Mouse (Mus musculus): ENCODE measurements around the gene Acpp. TPM values are rescaled to one million over a fixed set of nuclear protein-coding genes. Genes with fewer than 3 reads are reported as not detected.

The Acpp gene
- total and polyA plus RNA-seq, 2 experiments from 2014 or later, result 0.53 to 2.4 TPM

DNA sequence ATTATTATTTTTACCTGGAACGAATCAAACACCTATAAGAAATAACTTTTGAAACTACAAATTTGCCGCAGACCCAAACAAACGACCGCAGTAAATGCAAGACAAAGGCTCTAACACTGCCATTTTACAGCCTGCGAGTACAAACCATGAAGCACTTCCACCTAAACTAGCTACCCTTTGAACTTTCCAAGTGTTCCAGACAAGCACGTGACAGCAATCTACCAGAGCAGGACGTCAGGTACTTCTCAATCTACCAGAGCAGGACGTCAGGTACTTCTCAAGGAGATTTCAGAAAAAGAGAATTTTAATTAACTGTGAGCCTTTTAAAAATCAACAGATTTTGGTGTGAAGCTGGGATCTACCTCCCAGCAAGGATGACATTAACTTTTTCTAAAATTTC, 86.4 kb downstream of the Acpp start:
- no peak for DNase-seq (ENCODE audit: low spot score)
- no peak for ATAC-seq (ENCODE audit: low FRiP score)
- Histone ChIP-seq H3K27me3 (ENCODE audit: insufficient read depth, low read length) (no peaks in the 10 kb centered on the region), H3K4me1 (ENCODE audit: insufficient read depth, low read length) (no peaks in the 10 kb centered on the region), H3K36me3 (ENCODE audit: insufficient read depth, low read length) (no peaks in the 10 kb centered on the region), H3K9ac (replicated peaks; ENCODE audit: low read length, poor library complexity, severe bottlenecking) (no peak overlapping the region), H3K27ac (ENCODE audit: low read depth, low read length) (no peak overlapping the region), H3K4me2 (ENCODE audit: low read depth, low read length, poor library complexity, severe bottlenecking) (no peak overlapping the region), H3K4me3 (ENCODE audit: low read depth, low read length) (no peak overlapping the region), H3K9me3 (ENCODE audit: low read length) (no peaks in the 10 kb centered on the region)
- TF ChIP-seq CTCF (IDR thresholded peaks at IDR 0.05), result no peak
- WGBS, result 89% methylated on average over 8 of the region's 8 CpGs

DNA sequence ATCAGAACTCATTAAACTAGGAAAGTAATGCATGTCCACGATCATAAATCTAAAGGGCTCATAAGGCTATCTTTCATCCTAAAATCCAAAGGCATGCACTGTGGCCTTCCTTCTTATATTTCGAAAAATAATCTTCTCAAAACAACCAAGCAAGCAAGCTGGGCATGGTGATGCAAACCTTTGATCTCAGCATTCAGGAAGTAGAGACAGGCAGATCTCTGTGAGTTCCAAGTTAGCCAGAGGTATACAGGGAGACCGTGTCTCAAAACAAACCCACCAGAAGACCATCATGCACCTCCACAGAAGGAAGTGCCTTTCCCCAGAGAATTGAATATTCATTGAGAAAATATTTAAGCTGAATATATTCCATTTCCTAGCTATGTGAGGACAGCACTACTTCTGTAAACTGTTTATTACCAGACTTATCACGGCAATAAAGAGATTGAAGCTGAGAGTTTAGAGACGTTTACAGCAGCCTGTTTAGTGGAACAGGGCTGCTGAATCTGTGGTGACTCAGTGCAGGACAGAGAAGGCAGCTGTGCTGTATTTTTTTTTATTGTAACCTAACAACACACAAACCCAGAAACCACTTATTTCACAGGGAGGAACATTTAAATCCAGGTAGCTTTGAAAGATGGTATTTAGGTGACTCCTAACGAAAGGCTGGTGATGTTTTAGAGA, 90.1 kb downstream of the Acpp start:
- H3K4me2 ChIP-seq (ENCODE audit: low read depth, low read length, poor library complexity, severe bottlenecking), result no peak overlapping the region
- WGBS, result 81% methylated on average over 6 of the region's 6 CpGs
- H3K9me3 ChIP-seq (ENCODE audit: low read length), result no peaks in the 10 kb centered on the region
- no peaks in the 10 kb centered on the region for H3K36me3 ChIP-seq (ENCODE audit: insufficient read depth, low read length)
- H3K9ac ChIP-seq (replicated peaks; ENCODE audit: low read length, poor library complexity, severe bottlenecking), result no peak overlapping the region
- no peak for TF ChIP-seq CTCF (IDR thresholded peaks at IDR 0.05)
- ATAC-seq (ENCODE audit: low FRiP score) (no peak), DNase-seq (ENCODE audit: low spot score) (no peak)
- H3K27ac ChIP-seq (ENCODE audit: low read depth, low read length), result no peak overlapping the region
- no peaks in the 10 kb centered on the region for H3K27me3 ChIP-seq (ENCODE audit: insufficient read depth, low read length)
- no peak overlapping the region for H3K4me3 ChIP-seq (ENCODE audit: low read depth, low read length)
- no peaks in the 10 kb centered on the region for H3K4me1 ChIP-seq (ENCODE audit: insufficient read depth, low read length)

DNA sequence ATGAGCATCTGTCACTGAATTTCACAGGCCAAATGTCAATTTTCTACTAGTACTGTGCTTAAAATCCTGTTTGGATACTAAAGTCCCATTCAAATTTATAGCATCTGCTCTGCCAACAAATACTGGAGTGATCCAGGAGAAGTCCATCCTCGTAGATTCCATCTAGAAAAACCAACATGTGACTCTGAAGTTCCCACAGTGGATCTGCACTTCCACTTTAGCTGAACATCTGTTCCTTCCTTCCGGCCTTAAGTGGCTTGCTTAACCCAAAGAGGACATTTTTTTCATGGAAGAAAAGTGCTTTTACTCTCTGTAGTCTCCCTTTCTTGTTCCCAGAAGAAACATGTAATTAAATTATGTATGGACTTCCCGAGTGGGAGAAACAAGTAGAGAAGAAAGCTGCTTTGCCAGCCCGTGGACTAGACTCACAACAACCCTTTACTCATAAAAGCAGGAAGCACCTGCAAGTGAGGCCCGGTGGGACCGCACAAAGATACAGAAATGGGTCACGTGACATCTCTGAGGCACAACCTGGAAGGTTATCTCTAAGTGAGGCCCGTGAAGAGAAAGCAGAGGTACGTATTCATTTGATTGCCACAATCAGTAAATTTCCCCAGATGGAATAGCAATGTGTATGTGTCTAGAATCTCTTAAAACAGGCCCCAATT, 93.6 kb downstream of the Acpp start:
- ATAC-seq (ENCODE audit: low FRiP score), result no peak
- Histone ChIP-seq H3K4me3 (ENCODE audit: low read depth, low read length) (no peak overlapping the region), H3K27me3 (ENCODE audit: insufficient read depth, low read length) (no peaks in the 10 kb centered on the region), H3K36me3 (ENCODE audit: insufficient read depth, low read length) (no peaks in the 10 kb centered on the region), H3K4me1 (ENCODE audit: insufficient read depth, low read length) (no peaks in the 10 kb centered on the region), H3K27ac (ENCODE audit: low read depth, low read length) (no peak overlapping the region), H3K9me3 (ENCODE audit: low read length) (no peaks in the 10 kb centered on the region), H3K9ac (replicated peaks; ENCODE audit: low read length, poor library complexity, severe bottlenecking) (no peak overlapping the region), H3K4me2 (ENCODE audit: low read depth, low read length, poor library complexity, severe bottlenecking) (no peak overlapping the region)
- WGBS, result 78% methylated on average over 9 of the region's 9 CpGs
- DNase-seq (ENCODE audit: low spot score), result no peak
- no peak for TF ChIP-seq CTCF (IDR thresholded peaks at IDR 0.05)

DNA sequence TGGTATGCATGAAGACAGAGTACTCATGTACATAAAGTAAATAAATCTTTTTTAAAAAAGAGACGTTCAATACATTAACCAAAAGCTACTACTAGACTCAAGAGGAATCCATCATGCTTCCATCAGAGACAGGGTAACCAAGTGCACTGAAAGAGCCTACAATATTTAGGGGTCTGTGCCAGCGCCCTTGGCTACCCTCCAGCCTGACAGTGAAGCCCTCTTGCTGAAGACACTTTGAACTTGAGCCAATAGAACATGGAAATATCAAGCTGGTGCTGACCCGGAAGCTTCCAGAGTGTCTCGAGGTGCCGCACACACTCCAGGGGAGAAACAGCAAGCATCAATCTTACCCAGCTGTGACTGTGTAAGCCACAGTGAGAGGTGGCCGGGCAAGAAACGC, 97.4 kb downstream of the Acpp start:
- Histone ChIP-seq H3K9ac (replicated peaks; ENCODE audit: low read length, poor library complexity, severe bottlenecking) (no peak overlapping the region), H3K36me3 (ENCODE audit: insufficient read depth, low read length) (peaks cover 17% of the 10 kb centered on the region), H3K4me3 (ENCODE audit: low read depth, low read length) (no peak overlapping the region), H3K27me3 (ENCODE audit: insufficient read depth, low read length) (no peaks in the 10 kb centered on the region), H3K4me2 (ENCODE audit: low read depth, low read length, poor library complexity, severe bottlenecking) (no peak overlapping the region), H3K9me3 (ENCODE audit: low read length) (no peaks in the 10 kb centered on the region), H3K27ac (ENCODE audit: low read depth, low read length) (no peak overlapping the region), H3K4me1 (ENCODE audit: insufficient read depth, low read length) (no peaks in the 10 kb centered on the region)
- DNase-seq (ENCODE audit: low spot score), result no peak
- TF ChIP-seq CTCF (IDR thresholded peaks at IDR 0.05), result no peak
- WGBS, result 96% methylated on average over 7 of the region's 7 CpGs
- no peak for ATAC-seq (ENCODE audit: low FRiP score)

DNA sequence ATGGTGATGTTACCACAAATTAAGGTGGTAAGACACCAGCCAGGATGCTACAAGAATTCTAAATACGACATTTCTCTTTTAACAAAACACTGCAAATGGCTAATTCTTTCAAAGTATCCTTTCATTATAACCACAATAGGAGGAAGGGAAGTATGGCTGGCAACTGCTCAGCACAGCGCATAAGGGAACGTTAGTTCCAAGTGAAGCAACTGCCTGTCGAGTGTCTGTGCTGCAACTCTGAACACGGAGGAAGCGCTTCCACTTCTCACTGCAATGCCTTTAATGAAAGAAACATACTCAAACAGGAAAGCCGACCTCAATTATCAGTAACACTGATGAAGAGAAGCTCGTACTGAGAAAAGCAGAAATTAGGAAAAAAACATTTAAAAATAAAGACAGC, 98.5 kb downstream of the Acpp start:
- no peak for ATAC-seq (ENCODE audit: low FRiP score)
- WGBS, result 90% methylated on average over 8 of the region's 8 CpGs
- Histone ChIP-seq H3K9ac (replicated peaks; ENCODE audit: low read length, poor library complexity, severe bottlenecking) (no peak overlapping the region), H3K27ac (ENCODE audit: low read depth, low read length) (no peak overlapping the region), H3K27me3 (ENCODE audit: insufficient read depth, low read length) (no peaks in the 10 kb centered on the region), H3K4me3 (ENCODE audit: low read depth, low read length) (no peak overlapping the region), H3K36me3 (ENCODE audit: insufficient read depth, low read length) (peaks cover 17% of the 10 kb centered on the region), H3K4me2 (ENCODE audit: low read depth, low read length, poor library complexity, severe bottlenecking) (no peak overlapping the region), H3K4me1 (ENCODE audit: insufficient read depth, low read length) (no peaks in the 10 kb centered on the region), H3K9me3 (ENCODE audit: low read length) (no peaks in the 10 kb centered on the region)
- DNase-seq (ENCODE audit: low spot score), result no peak
- no peak for TF ChIP-seq CTCF (IDR thresholded peaks at IDR 0.05)

Other genes with a start within 250 kb of the Acpp start
- 0.38 and 0.47 TPM in 2 replicates for gene Ackr4, start 210.8 kb downstream of the Acpp start, total RNA-seq (2014; rRNA removed)
- gene Ackr4, start 210.8 kb downstream of the Acpp start, polyA plus RNA-seq (2015; fragmentation: Nextera tagmentation; extraction: Ambion mirVana), result 0.58 and 0.86 TPM in 2 replicates
- gene Dnajc13, start 74.8 kb downstream of the Acpp start, total RNA-seq (2014; rRNA removed), result 74.2 and 76.4 TPM in 2 replicates
- 11.2 and 16.7 TPM in 2 replicates for gene Dnajc13, start 74.8 kb downstream of the Acpp start, polyA plus RNA-seq (2015; fragmentation: Nextera tagmentation; extraction: Ambion mirVana)
- 25.5 and 29.3 TPM in 2 replicates for gene Cpne4, start 209.5 kb upstream of the Acpp start, total RNA-seq (2014; rRNA removed)
- 38.3 and 38.5 TPM in 2 replicates for gene Cpne4, start 209.5 kb upstream of the Acpp start, polyA plus RNA-seq (2015; fragmentation: Nextera tagmentation; extraction: Ambion mirVana)